Mouse (Mus musculus) heart, adult 2 months (tissue): ENCODE results near the gene Bpifc. TPM values are rescaled to one million over a fixed set of nuclear protein-coding genes. Genes with fewer than 3 reads are reported as not detected.

ENCODE experiments used
- DNase-seq, 2 experiments: peaks; one replicate each; pipeline ENCODE4 v3.0.0; 2021
- H3K27ac ChIP-seq: fragments of 200-600 bp; 2 replicates; pipeline ENCODE4 v1.8.1; 2022
- H3K27me3 ChIP-seq: fragments of 200-500 bp; 2 replicates; pipeline ENCODE4 v1.6.1; 2012; ENCODE audit warnings: mild to moderate bottlenecking, low read length, inconsistent platforms, mixed read lengths; ENCODE audit not compliant: control insufficient read depth, insufficient read depth
- H3K36me3 ChIP-seq: fragments of 200-500 bp; 2 replicates; pipeline ENCODE4 v1.6.1; 2012; ENCODE audit warnings: low read length, inconsistent platforms; ENCODE audit not compliant: control insufficient read depth, insufficient read depth
- H3K4me1 ChIP-seq: fragments of 200-500 bp; 2 replicates; pipeline ENCODE4 v1.6.1; 2011; ENCODE audit warnings: low read length; ENCODE audit not compliant: control insufficient read depth, insufficient read depth
- H3K4me3 ChIP-seq: fragments of 200-600 bp; 2 replicates; pipeline ENCODE4 v1.8.1; 2022
- H3K79me2 ChIP-seq: fragments of 200-500 bp; replicated peaks from 2 replicates; pipeline ENCODE4 v1.6.1; 2012; ENCODE audit warnings: mild to moderate bottlenecking, inconsistent platforms, low read length, moderate library complexity, mixed read lengths; ENCODE audit not compliant: control insufficient read depth, insufficient read depth
- H3K9ac ChIP-seq: fragments of 200-500 bp; 2 replicates; pipeline ENCODE4 v1.6.1; 2012; ENCODE audit warnings: low read depth, mild to moderate bottlenecking, control low read depth, inconsistent platforms, low read length, mixed read lengths
- CTCF ChIP-seq: fragments of 200-600 bp; IDR thresholded peaks from 2 replicates; pipeline ENCODE4 v1.8.1; 2022; ENCODE audit warnings: antibody characterized with exemption, mild to moderate bottlenecking, moderate library complexity
- EP300 ChIP-seq: fragments of 200-500 bp; IDR thresholded peaks from 2 replicates; pipeline ENCODE4 v1.6.1; 2011; ENCODE audit warnings: low read depth, low read length, control low read depth; ENCODE audit not compliant: insufficient read depth
- POLR2A ChIP-seq: fragments of 200-500 bp; IDR thresholded peaks from 2 replicates; pipeline ENCODE4 v1.6.1; 2011; ENCODE audit warnings: mild to moderate bottlenecking, low read depth, low read length, control low read depth; ENCODE audit not compliant: insufficient read depth
- WGBS: fragments of 180-500 bp; shearing (Covaris S2); methylation state at CpG from one replicate; pipeline ENCODE4 v1.1.7; 2018; 5-methylcytosine and 5-hydroxymethylcytosine counted together
- intact Hi-C: fragments of 180-260 bp; cut with DNase I; formaldehyde crosslinking; loops from one replicate; pipeline ENCODE4 v1.15.1; 2025
- polyA plus RNA-seq: library from polyadenylated mRNA; depleted of rRNA; stranded (reverse); fragments of >200 nt; gene quantifications from 2 replicates; pipeline ENCODE4 v1.2.3, GENCODE M21; 2012
- total RNA-seq, 2 experiments: library from RNA; stranded (reverse); gene quantifications; 2 replicates each; pipeline ENCODE4 v1.2.3; 2021

Bpifc gene
- total and polyA plus RNA-seq, 3 experiments, result not detected

DNA sequence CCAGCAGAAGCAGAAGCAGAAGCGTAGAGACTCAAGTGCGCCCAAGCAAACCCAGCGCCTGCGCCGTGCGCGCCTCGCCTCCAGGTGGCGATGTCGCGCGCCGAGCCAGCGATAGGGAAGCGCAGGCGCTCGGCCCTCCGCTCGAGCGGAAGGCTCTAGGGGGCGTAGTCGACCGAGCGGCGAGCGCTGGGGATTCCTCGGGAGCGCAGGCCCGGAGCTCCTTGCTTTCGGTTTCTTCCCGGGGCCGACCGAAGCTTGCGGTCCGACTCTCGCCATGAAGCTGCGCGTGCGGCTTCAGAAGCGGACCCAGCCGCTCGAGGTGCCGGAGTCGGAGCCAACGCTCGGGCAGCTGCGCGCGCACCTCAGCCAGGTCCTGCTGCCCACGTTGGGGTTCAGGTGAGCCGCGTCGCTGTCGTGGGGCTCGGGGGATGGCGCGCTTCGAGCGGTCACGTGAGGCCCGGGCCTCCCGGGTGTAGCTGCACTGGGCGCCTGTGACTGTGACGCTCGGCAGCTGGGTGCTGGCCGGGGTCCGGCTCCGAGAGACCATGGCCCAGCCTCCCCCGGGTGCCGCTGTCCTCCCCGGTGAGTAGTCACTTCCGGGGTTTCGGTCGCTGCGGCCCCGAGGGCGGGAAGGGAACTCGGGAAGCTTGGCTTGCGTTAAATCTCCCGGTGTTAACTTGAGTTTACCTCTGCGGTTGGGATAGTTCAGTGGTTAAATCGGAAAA is 10.2 kb upstream of the Bpifc start, which contains the start of gene Fbxo7:
Fbxo7 (plus strand) TSS at position 224 of the 725 bp plus-strand sequence.
- peak; percentile 90 to 92 for DNase-seq
- peak within 1 kb of the TSS; percentile 96 for H3K4me3 ChIP-seq
- intact Hi-C loops, result loop anchor here (2.0 kb wide), 3 partner anchors 43 to 441 kb away; no protein-coding TSS in a partner anchor
- peaks cover 5% of the 10 kb centered on the region for H3K36me3 ChIP-seq
- H3K27me3 ChIP-seq, result no peaks in the 10 kb centered on the region
- WGBS, result under 1% methylated on average over 82 of the region's 82 CpGs
- H3K27ac ChIP-seq, result peak within 1 kb of the TSS; percentile 98
- H3K4me1 ChIP-seq, result peaks cover 1% of the 10 kb centered on the region; the same call in 1 of the 2 replicates
- peaks cover 2% of the 10 kb centered on the region; the same call in 1 of the 2 replicates for H3K79me2 ChIP-seq
- TF ChIP-seq CTCF (peak; percentile 94), EP300 (0 out of 2 replicates have a peak, but pooled peaks have one; percentile 52), POLR2A (peak; percentile 39; the same call in 1 of the 2 replicates)
- peak within 1 kb of the TSS; percentile 96 for H3K9ac ChIP-seq

- DNase-seq, result no peak
- peaks cover 1% of the 10 kb centered on the region; the same call in 1 of the 2 replicates for H3K4me1 ChIP-seq
- intact Hi-C loops, result loop anchor here (2.0 kb wide), 2 partner anchors 43 to 441 kb away; no protein-coding TSS in a partner anchor
- H3K4me3 ChIP-seq, result no peak overlapping the region
- 0% methylated on average over 3 of the region's 3 CpGs for WGBS
- peaks cover 2% of the 10 kb centered on the region; the same call in 1 of the 2 replicates for H3K79me2 ChIP-seq
- 0 out of 2 replicates have a peak, but pooled peaks cover 1% of the 10 kb centered on the region for H3K27me3 ChIP-seq
- H3K9ac ChIP-seq, result peak overlapping the region; percentile 37
- TF ChIP-seq POLR2A (no peak), EP300 (no peak), CTCF (no peak)
- H3K36me3 ChIP-seq, result peaks cover 5% of the 10 kb centered on the region
- H3K27ac ChIP-seq, result no peak overlapping the region; the same call in 1 of the 2 replicates
Measured at GRCm38 (mm10) chr10:86021408-86021748, 9.7 kb upstream of the Bpifc start.

DNA sequence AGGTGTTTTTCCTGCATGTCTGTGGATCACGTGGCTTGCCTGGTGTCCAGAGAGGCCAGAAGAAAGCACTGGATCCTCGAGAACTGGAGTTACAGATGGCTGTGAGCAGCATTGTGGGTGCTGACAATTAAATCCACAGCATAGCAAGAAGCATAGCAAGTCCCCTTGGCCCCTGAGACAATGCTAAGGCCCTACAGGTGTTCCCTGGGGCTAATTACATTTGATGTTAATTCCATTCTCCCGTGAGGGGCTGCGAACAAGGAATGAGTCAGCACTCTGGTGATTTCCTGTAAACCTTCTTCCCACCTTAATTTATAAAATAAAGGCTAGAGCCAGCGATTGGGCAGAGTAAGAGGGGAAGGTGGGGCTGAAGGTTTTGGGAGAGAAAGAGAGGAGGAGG is 7.1 kb upstream of the Bpifc start:
- no peak overlapping the region for H3K27ac ChIP-seq
- H3K9ac ChIP-seq, result no peak overlapping the region
- intact Hi-C loops, result no loop called here
- no peak overlapping the region for H3K4me3 ChIP-seq
- DNase-seq, result no peak
- 41% methylated on average over 5 of the region's 5 CpGs for WGBS
- H3K4me1 ChIP-seq, result peaks cover 1% of the 10 kb centered on the region; the same call in 1 of the 2 replicates
- H3K27me3 ChIP-seq, result 0 out of 2 replicates have a peak, but pooled peaks cover 1% of the 10 kb centered on the region
- H3K79me2 ChIP-seq, result no peaks in the 10 kb centered on the region; the same call in 1 of the 2 replicates
- H3K36me3 ChIP-seq, result no peaks in the 10 kb centered on the region
- TF ChIP-seq CTCF, result no peak
- TF ChIP-seq POLR2A, result no peak
- TF ChIP-seq EP300, result no peak

GRCm38 (mm10) chr10:86017781-86018180 is 6.1 kb upstream of the Bpifc start:
- TF ChIP-seq EP300 (no peak), POLR2A (no peak), CTCF (no peak)
- Histone ChIP-seq H3K27ac (no peak overlapping the region), H3K27me3 (0 out of 2 replicates have a peak, but pooled peaks cover 1% of the 10 kb centered on the region), H3K36me3 (no peaks in the 10 kb centered on the region), H3K79me2 (no peaks in the 10 kb centered on the region; the same call in 1 of the 2 replicates), H3K4me3 (no peak overlapping the region), H3K9ac (no peak overlapping the region), H3K4me1 (peaks cover 1% of the 10 kb centered on the region; the same call in 1 of the 2 replicates)
- no peak for DNase-seq
- WGBS, result 89% methylated on average over 7 of the region's 7 CpGs
- intact Hi-C loops, result no loop called here

DNA sequence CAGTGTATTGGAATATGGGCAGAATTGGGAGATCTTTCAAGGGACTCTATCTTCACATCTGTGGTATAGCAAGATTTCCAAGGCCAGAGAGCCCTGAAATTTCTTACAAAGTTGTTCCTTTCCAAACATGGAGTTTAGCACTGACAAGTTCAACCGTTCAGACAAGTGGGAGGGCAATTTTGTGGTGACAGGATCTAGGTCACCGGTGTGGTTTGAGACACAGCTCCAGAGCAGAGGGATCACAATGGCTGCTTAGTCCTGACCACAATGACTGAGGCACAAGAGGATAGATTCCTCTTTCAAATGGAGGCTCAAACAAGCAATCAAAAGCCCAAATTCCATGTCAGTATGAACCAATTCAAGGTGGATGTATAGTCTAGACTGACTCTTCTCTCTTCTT is 523 bp downstream of the Bpifc start:
- Histone ChIP-seq H3K4me1 (no peaks in the 10 kb centered on the region), H3K36me3 (no peaks in the 10 kb centered on the region), H3K27me3 (no peaks in the 10 kb centered on the region), H3K9ac (no peak overlapping the region), H3K4me3 (no peak overlapping the region), H3K79me2 (no peaks in the 10 kb centered on the region), H3K27ac (no peak overlapping the region)
- DNase-seq, result no peak
- WGBS, result 82% methylated on average over 2 of the region's 2 CpGs
- TF ChIP-seq CTCF (no peak), EP300 (no peak), POLR2A (no peak)
- intact Hi-C loops, result no loop called here

- H3K27ac ChIP-seq, result no peak overlapping the region
- no peak overlapping the region for H3K9ac ChIP-seq
- no peaks in the 10 kb centered on the region for H3K79me2 ChIP-seq
- no peaks in the 10 kb centered on the region for H3K4me1 ChIP-seq
- intact Hi-C loops, result no loop called here
- no peaks in the 10 kb centered on the region for H3K36me3 ChIP-seq
- no peaks in the 10 kb centered on the region for H3K27me3 ChIP-seq
- no peak for DNase-seq
- TF ChIP-seq EP300 (no peak), CTCF (no peak), POLR2A (no peak)
- H3K4me3 ChIP-seq, result no peak overlapping the region
- WGBS, result 64% methylated on average over 6 of the region's 6 CpGs
Measured at GRCm38 (mm10) chr10:86010636-86011035, 1.1 kb downstream of the Bpifc start.
